Mouse (Mus musculus): ENCODE data around the gene Zdhhc18. TPM values are rescaled to one million over a fixed set of nuclear protein-coding genes. Genes with fewer than 3 reads are reported as not detected.

Zdhhc18 gene
- total RNA-seq, 2 experiments from 2014 or later = 22.9 to 24.3 TPM

DNA sequence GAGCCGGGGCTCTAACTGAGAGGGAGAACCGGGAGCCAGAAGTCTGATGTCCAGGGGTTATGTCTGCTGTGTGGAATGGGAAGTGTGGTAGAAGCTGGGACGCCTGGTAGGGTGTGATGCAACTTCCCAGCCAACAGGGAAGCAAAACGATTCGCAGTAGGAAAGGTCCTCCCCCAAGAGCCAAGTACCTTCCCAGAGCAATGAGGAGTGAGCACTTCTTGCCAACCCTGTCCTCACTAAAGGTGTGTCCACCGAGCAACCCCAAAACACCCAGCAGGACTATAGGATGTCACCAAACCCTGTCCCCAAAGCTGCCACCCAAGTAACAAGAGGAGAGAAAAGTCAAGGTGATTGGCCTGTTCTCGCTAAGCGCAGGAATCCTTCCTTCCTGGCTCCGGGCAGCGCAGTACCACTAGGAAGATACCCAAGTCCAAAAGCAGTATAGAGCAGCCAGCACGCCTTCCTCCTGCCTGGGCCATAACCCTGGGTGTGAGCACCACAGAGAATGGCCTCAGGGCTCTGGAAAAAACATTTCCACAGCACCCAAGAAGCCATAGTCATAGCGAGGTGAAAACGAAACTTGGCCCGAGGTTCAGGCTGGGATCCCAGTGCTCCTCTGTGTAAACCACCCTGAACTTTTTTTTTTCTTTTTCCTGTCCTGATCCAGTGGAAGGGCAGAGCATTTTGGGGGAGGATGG, 18.7 kb downstream of the Zdhhc18 start:
- peak; percentile 18 for DNase-seq

DNA sequence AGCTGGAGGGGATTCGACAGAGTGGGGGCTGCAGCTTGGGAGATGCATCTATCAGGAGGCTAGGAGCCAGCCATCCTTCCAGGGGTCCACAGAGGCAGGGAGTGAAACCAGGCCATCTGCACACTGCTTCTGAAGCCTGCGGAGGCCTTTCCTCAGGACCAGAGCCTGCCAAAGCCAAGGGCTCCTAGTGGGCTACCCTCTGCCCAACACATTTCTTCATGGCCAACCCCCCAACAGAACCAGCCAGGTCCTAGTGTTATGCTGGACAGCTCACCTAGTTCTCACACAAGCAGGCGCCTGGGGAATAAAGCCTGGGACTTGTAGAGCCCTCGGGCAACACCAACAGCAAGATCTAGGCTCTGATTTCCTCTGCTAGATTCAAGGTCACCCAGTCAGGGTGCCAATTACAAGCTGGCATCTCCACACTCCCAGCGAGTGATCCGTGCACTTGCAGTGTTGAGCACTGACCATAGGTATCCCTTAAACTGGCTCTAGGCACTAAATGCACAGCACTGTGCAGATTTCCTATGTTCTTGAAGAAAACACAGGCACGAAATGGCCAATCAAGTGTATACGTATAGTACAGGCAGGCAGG, 19.5 kb downstream of the Zdhhc18 start:
- DNase-seq = no peak

DNA sequence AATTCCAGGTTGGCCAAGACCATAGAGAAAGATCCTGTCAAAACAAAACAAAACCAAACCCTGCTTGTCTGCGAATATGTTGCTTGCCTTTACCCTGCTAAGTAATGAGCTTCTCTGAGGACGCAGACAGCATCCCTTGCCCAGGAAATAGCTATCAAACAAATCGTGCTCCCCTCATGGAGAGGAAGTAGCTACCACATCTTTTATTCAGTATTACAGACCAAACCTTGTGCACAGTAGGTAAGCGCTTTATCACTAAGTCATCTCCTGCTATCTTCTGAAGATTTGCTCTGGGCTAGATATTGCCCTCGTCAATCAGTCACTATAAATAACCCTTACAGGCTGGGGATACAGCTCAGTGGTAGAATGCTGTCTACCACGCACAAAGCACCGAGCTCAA, 20.8 kb downstream of the Zdhhc18 start:
- no peak for DNase-seq

DNA sequence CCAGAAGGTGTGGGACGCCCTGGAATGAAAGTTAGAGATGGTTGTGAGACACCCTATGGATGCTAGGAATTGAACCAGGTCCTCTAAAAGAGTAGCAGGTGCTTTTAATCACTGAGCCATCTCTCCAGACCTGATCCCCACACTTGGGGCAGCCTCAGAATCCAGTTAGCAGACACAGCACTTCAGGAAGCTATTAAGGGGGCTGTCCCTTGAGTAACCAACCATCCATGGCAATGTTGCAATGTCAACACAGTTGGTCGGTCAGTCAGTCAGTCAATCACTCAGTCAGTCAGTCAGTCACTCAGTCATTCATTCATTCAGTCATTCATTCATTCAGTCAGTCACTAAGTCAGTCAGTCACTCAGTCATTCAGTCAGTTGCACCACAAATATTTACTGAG, 21.4 kb downstream of the Zdhhc18 start:
- DNase-seq = no peak

DNA sequence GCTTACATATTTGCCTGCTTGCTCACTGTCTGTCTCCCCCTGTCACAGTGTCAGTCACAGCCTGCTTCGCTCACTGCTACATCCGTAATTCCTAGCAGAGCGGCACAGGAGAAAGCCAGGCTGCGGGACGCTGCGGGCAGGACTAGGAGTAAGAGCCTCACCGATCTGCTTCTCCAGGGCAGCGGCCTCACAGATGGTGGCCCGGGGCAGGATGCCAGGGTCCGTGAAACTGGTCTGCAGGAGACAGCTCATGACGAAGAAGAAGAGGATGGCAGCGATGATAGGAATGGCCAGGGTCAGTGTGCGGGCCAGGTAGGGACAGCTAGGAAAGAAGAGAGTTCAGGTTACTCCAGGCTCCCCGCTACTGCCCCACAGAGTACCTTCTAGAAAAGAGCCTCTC, 22.9 kb downstream of the Zdhhc18 start:
- no peak for DNase-seq

DNA sequence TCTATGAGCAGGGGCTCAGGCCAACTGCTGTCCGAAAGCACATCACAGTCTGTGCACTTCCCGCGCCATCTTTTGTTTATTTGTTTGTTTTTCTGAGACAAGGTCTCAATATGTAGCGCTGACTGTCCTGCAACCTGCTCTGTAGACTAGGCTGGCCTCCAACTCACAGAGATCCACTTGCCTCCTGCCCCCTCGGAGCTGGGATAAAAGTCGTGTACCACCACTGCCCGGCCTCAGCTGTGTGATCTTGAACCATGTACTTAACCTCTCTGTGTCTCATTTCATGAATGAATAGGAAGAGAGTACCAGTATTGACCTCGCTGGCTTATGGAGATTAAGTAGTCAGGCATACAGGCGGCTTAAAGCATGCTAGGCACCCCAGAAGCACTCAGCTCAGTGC, 23.3 kb downstream of the Zdhhc18 start:
- DNase-seq = no peak

DNA sequence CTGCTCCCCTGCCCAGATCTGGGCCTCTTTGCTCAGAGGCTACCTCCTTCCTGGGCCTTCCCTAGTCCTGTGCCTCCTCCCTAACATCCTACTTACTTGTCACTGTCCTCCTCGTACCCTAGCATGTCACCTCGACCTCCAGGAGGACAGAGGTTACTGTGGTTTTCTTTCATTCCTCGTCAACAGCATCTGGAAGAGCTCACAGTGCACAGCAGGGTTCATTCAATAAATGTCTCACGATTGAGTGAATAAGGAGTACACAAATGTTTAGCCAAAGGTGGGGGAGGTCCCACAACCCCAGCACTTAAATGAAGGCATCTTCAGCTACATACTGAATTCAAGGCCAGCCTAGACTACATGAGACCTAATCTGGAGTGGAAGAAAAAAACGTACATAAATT, 23.7 kb downstream of the Zdhhc18 start:
- no peak for DNase-seq

DNA sequence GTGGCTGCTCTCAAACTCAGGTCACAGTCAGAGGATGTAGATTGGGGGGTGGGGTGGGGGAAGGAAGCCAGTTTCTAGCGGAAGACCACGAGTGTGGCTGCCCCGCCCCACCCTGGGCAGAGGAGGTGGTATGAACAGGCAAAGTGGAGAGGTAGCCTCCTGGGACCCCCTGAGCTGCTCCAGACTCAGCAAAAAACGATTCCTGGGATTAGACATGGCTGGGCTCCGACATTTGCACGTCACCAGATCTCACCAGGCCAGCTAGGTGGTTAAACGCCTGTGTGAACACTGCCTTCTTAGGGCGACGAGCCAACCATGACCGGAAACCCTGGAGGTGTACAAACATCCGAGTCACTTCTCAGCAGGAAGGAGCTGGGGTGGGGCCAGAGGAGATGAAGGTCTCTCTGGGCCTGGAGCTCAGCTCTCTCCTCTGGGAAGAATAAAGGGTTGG, 24.3 kb downstream of the Zdhhc18 start:
- DNase-seq = peak; percentile 51

DNA sequence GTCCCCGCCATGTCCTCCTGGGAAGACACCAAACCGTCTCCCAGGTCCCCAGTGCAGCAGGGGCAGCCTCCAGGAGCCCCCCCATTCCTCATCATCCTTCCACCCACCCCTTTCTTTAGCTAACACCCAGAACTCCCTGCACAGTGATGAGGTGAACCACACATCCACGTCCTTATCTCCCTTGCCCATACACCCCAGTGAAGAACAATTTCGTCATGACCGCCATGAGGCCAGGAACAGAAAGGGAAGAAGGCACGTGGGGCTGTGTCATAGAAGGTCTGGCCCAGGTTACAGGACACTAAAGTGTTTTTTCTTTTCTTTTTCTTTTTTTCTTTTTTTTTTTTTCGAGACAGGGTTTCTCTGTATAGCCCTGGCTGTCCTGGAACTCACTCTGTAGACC, 25.1 kb downstream of the Zdhhc18 start:
- no peak for DNase-seq

DNA sequence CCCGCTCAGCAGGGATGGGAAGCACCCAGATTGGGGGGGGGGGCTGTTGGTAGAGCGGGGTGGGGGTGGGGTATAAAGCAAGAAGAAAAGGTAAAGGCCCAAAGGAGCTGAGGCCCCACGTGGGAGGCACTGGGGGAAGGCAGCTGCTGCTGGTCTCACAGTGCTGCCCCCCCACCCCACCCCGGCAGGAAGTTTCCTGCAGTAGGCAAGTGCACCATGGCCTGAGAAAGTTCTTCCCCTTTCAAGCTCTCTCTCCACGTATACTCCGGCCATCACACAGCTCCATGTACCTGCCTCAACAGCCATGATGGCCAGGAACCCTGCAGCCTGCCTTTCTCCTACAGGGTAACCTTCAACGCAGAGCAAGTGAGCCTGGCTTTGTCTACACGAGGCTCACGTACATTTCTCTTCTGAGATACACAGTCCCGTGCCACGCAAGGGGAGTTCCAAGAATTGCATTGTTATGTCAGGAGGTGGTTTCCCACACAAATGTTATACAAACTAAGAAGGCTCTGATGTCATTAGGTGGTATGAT, 27.7 kb downstream of the Zdhhc18 start:
- no peak for DNase-seq

DNA sequence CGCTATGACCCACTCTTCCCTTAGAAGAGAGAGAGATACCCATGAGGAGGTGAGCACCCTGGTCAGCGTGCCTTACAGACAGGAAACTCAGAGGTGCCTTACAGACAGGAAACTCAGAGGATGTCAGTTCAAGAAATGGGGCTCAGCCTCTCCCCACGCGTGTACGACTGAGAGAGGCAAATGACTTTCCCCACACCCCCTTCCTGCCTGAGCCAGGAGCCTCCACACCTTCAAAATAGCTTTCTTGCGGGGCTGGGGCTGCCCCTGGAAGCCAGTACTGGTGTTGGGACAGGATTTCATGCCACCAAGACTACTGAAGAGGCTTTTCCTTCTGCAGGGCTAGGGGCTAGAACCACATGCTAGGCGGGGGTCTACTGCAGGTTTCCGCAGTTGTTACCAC, 29.3 kb downstream of the Zdhhc18 start:
- no peak for DNase-seq

DNA sequence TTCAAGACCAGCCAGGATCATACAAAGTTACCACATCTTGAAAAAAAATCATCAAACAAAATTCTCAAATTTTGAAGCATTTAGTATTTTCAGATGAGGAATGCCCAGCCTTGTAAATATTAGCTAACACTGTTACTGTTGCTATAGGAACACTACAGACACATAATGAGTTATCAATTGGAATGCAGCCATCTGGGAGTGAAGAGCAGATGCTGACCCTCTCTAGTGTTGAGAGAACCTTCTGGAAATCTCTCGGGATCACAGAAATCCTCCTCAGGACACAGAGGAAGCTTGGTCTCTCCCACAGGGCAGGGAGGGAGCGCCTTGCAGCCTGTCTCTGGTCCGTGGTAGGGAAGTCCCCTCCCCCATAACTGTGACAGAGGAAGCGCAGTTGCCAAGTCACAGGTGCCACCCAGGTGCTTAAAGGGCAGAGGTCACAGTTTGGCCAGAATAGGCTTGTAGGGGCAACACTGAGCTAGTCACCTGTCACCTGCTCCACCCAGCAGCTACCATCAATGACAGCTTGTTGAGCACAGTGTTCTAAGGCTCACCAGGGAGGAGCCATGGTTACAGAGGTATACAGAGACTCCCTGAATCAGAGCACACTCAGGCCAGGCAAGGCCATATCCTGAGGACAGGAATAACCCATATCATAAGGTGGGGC, 30.3 kb downstream of the Zdhhc18 start:
- no peak for DNase-seq

DNA sequence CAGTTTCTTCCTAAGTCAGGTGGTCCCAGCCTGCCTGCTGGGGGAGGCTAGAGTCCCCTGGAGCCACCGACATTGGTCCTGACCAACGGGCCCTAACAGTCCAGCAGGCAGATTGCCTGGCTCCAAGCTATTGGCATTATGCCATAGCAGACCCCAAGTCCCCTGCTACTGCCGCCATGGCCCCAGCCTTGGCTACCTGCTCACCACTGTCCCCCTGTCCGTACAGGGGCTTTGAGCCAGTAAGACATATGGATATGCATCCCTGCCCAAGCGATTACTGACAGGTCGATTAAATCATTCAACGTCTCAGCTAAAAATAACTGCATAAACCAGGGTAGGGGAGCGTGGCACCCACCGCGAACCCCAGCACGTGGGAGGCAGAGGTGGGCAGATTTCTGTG, 32.0 kb downstream of the Zdhhc18 start:
- no peak for DNase-seq

DNA sequence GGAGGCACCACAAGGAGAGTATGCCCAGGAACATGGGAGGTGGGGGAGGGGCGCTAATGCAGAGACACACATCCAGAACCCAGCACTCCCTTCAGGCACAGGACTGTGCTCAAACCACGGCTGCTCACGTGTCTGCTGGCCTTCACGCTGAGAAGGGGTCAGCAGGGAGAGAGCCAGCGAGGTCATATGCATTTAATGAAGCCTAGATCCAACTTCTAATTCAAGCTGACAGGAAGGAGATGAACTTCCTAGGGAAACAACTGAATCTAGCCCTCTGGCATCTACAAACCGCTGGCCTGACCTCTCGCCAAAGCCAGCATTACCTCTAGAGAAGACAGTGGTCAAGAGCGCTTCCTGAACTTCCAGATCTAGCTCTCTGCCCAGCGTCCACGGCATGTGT, 34.5 kb downstream of the Zdhhc18 start:
- DNase-seq = no peak

DNA sequence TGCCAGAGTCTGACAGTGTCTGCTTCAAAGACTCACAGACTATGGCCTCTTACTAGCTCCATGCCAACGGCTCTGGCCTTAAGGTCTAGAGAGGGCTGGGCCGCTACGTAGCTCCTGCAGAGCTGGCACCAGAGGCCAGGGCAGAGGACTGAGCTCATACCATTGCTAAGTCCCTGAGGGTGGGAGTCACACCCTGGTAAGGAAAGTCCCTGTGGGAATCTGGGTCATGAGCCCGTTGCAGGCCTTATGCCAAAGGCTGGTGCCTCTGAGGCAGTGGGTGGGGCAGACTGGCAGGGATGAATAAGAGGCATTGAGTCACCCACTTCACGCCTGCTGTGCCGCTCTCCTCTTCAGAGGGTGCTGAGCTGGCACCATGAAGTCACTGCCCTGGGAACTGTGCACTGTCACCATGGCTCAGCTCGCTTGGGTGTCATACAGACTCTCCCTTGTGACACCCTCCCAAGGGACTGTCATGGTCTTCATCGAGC, 35.6 kb downstream of the Zdhhc18 start:
- DNase-seq = no peak

DNA sequence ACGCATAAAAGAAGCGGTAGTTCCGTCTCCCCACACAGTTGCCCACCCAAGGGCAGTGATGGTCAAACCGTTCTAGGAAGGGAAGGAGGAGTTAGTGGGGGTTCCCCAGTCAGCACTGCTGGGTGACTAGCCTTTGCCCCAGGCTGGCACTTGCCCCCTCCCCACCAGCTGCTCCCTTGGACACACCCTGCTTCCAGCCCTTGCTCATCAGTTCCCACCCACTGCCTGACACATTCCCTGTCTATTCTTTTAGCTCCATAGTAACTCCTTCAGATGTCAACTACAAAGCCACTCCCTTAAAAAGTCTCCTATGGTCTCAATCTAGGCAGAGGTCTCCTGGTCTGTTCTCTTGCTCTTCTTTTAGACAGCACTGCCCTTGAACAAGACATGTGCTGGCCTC, 36.1 kb downstream of the Zdhhc18 start:
- DNase-seq = no peak

DNA sequence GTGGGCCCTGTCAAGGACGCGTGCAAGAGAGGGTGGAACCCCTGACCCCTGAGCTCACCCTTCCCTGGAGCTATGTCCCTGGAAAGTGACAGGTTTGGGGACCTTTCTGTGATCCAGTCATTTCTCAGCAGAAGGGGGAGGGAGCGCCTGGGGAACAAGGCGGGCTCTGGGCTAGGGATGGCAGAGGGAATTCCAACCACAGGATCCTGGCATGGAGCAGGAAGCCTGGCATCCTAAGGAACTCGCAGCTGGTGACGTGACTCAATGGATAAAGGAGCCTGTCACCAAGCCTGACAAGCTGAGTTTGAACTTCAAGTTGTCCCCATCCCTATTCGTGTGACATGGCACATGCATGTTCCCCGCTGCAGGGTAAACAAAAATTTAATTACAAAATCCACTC, 36.9 kb downstream of the Zdhhc18 start:
- no peak for DNase-seq

DNA sequence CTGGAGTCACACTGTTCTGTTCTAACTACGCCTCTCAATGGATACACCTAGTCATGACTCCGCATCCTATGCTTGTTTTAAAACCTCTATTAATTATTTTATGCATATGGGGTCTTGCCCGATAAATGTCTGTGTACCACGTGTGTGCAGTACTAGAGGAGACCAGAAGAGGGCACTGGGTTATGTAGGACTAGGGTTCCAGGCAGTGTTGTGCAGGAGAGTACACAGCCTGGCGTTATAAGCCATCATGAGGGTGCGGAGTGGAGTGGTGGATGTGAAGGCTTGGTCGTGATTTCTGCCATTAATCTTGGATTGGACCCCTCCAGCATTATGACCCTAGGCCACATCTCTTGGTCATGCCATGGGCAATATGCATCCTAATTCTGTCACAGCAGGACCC, 37.5 kb downstream of the Zdhhc18 start:
- no peak for DNase-seq

DNA sequence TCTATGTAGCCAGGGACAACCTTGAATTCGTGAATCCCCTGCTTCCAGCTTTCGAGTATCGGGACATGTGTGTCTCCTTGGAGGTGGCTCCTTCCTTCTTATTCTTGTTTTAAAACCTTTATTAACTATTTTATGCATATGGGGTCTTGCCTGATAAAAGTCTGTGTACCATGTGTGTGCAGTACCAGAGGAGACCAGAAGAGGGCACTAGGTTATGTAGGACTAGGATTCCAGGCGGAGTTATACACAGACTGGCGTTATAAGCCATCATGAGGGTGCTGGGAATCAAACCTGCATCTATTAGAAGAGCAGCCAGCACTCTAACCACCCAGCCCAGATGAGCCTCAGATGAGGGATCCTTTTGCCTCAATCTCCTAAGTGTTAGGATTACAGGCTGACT, 38.1 kb downstream of the Zdhhc18 start:
- DNase-seq = no peak

DNA sequence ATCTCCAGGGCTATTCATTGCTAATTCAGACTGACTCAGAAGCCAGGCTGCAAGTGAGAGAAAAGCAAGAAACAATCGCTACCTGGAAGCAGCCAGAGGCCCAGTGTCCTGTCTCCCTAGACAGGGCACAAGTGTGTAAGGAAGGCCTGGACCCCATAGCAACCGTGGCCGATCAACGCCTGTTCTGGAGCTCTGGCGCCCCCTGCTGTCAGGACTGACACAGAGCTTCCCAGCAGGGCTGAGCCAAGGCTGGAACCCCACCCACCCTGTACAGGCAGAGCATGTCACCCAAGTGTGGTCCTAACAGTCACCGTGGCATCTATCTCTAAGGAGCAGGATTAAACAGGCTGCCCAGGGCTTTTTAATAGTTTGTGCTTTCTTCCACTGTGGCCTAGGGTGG, 40.2 kb downstream of the Zdhhc18 start:
- peak; percentile 65 for DNase-seq

DNA sequence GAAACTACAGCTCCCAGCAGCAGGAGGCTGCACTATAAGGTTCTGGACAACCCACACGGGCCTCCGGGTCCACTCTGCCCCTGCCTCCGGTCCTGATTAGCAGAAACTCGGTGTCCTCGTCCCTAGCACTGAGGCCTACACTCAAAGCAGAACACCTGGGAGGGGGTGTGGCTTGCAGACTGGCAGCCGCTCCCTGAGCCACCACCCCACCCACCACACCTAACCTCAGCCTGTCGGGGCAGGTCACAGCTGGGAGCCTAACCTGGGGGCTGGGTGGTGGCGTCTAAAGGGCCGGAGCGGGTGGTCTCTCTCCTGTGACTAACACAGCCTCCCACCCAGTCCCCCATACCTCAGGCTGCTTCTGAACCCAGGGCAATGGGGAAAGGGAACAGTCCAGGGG, 42.7 kb downstream of the Zdhhc18 start:
- DNase-seq = no peak

DNA sequence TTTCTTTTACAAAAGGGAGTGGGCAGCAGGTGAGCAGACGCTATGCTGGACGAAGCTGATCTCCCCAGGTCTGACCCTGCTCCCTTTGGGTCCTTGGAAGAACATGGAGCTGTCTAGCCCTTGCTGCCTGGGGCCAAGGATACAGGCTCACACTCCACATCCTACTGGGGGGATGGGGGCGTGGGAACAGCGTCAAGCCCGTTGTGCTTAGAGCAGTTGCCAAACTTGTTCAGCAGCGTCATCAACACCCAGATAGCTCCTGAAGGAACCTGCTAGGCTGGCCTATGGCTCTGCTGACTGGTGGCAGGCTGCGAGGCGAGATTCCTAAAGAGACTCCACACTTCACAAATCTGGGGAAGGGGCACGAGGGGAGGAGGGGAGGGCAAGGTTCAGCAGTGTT, 44.6 kb downstream of the Zdhhc18 start:
- no peak for DNase-seq

DNA sequence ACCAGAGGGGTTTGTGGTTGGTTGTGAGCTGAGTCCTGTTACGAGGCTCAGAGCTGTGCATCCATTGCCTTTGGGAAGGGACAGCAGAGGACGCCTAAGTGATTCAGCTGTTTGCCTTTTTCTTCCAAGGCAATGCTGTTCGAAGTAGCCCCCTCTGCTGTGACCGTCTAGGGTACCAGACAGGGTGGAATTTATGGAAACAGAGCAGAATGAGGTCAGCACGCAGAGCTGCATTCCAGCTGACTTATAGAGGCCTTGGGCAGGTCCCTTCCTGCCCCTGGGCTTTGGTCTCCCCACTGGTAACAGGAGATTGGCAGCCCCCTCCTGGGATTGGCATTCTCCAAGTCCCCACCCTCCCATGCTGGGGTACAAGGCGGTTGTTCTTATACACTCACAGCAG, 45.1 kb downstream of the Zdhhc18 start:
- no peak for DNase-seq
